Mouse (Mus musculus) erythroid progenitor cell, adult 5-6 weeks (primary cell): ENCODE measurements around the gene Zim1. TPM values are rescaled to one million over a fixed set of nuclear protein-coding genes. Genes with fewer than 3 reads are reported as not detected.

Experiments used
- ATAC-seq: replicated peaks from 2 replicates; pipeline ENCODE4 v1.8.0; 2016; ENCODE audit warnings: moderate number of reproducible peaks, mild to moderate bottlenecking, moderate TSS enrichment, inconsistent platforms; ENCODE audit not compliant: poor library complexity, low FRiP score, severe bottlenecking
- total RNA-seq, 2 experiments: library from RNA; stranded (forward) in 1 of 2; stranded (reverse) in 1 of 2; fragments of 150-400 nt in 1 of 2; fragments of 186-747, 209-891 nt in 1 of 2; gene quantifications; 2 replicates each; pipeline versions ENCODE4 v1.2.3 to v1.2.4; 2015 to 2017; ENCODE audit warnings: low replicate concordance in 2 of 2

Zim1 gene
- total RNA-seq, 2 experiments from 2014 or later, result not detected

- ATAC-seq, result no peak
Observed at GRCm38 (mm10) chr7:6658606-6659005, 37.6 kb downstream of the Zim1 start.

DNA sequence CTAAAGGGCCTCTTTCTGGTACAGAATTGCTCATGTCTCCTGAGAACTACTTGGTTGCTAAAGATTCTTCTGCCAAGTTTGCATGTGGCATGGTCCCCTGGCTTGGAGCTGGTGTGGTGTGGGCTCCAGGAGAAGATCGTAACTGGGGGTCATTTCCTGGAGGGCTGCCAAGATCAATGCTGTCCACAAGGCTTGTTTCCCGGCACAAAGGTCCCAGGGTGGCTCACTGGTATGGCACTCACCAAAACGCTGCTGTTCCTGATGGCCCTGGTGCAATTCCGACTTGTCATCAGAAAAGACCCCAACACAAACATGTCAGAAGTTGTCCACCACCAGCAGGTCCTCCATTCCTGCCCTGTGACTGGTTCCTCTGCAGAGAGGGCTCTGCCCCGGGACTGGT lies 44.1 kb downstream of the Zim1 start:
- ATAC-seq, result no peak

GRCm38 (mm10) chr7:6651221-6651620 lies 45.0 kb downstream of the Zim1 start:
- ATAC-seq, result no peak

- ATAC-seq, result no peak
Observed at GRCm38 (mm10) chr7:6650526-6650925, 45.7 kb downstream of the Zim1 start.

DNA sequence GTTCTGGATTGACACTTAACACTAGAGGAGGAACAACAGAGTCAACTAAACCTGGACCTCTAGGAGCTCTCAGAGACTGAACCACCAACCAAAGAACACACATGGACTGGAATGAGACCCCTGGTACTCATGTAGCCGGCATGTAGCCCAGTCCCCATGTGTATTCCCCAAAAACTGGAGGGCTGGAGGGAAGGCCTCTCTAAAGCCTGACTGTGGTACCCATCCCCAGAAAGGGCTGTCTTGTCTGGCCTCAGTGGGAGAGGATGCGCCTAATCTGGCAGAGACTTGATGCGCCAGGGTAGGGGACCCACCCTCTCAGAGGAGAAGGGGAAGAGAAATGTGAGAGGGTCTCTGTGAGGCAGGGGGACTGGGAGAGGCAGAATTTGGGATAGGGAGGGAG lies 50.4 kb downstream of the Zim1 start:
- no peak for ATAC-seq

GRCm38 (mm10) chr7:6638076-6638475 lies 58.2 kb downstream of the Zim1 start:
- no peak for ATAC-seq

DNA sequence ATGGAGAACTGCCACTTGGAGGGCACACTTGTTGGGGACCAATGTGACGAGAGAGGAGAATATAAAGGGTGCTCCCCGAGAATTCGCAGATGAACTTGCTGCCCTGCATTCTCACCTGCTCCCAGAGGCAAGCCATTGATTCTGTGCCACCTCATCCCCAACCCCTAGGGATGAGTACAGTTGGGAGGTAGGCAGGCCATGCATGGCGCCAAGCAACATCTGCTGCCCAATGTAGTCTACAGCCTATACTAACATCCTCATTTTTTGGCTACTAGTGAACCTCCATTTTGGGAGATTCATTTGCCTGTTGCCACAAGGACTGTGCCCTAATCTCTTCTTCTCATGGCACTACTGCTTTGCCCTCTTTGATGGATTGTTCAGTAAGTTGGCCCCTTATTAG lies 59.5 kb downstream of the Zim1 start:
- ATAC-seq, result no peak

DNA sequence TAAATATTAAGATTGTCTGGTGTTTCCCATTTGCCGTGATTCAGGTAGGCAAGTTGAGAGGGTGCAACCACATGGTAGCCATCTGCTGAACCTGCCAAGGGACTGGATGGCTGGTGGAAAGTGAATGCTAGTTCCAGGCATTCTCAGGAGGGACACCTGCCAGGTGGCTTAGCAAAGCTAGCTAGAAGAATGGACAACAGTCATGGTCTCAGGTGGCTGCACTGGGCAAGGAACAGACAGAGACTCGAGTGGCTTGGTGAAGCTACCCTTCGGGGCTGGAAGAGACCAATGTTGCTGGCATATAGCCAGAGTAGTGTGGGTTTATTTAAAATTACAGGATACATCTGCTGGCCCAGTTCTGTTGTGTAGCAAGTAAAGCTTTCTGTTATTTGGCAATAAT lies 60.4 kb downstream of the Zim1 start:
- no peak for ATAC-seq

Other genes starting within 250 kb of the Zim1 start
- gene Olfr1336, start 240.3 kb downstream of the Zim1 start, total RNA-seq (2015; ENCODE audit: low replicate concordance), result not detected in 2 replicates
- not detected in 2 replicates for gene Olfr1336, start 240.3 kb downstream of the Zim1 start, total RNA-seq (2017; ENCODE audit: low replicate concordance)
- not detected in 2 replicates for gene Olfr1346, start 229.3 kb downstream of the Zim1 start, total RNA-seq (2015; ENCODE audit: low replicate concordance)
- not detected in 2 replicates for gene Olfr1346, start 229.3 kb downstream of the Zim1 start, total RNA-seq (2017; ENCODE audit: low replicate concordance)
- gene Olfr5, start 209.5 kb downstream of the Zim1 start, total RNA-seq (2015; ENCODE audit: low replicate concordance), result not detected in 2 replicates
- not detected in 2 replicates for gene Olfr5, start 209.5 kb downstream of the Zim1 start, total RNA-seq (2017; ENCODE audit: low replicate concordance)
- gene Olfr1347, start 196.7 kb downstream of the Zim1 start, total RNA-seq (2015; ENCODE audit: low replicate concordance), result not detected in 2 replicates
- not detected in 2 replicates for gene Olfr1347, start 196.7 kb downstream of the Zim1 start, total RNA-seq (2017; ENCODE audit: low replicate concordance)
- not detected in 2 replicates for gene Olfr1348, start 187.7 kb downstream of the Zim1 start, total RNA-seq (2015; ENCODE audit: low replicate concordance)
- gene Olfr1348, start 187.7 kb downstream of the Zim1 start, total RNA-seq (2017; ENCODE audit: low replicate concordance), result not detected in 2 replicates
- not detected in 2 replicates for gene Olfr1349, start 173.5 kb downstream of the Zim1 start, total RNA-seq (2015; ENCODE audit: low replicate concordance)
- gene Olfr1349, start 173.5 kb downstream of the Zim1 start, total RNA-seq (2017; ENCODE audit: low replicate concordance), result not detected in 2 replicates
- gene Olfr1350, start 131.6 kb downstream of the Zim1 start, total RNA-seq (2015; ENCODE audit: low replicate concordance), result not detected in 2 replicates
- gene Olfr1350, start 131.6 kb downstream of the Zim1 start, total RNA-seq (2017; ENCODE audit: low replicate concordance), result not detected in 2 replicates
- gene Peg3, start 34.0 kb upstream of the Zim1 start, total RNA-seq (2015; ENCODE audit: low replicate concordance), result 0.36 TPM in 1 of 2 replicates, not detected in the other
- gene Peg3, start 34.0 kb upstream of the Zim1 start, total RNA-seq (2017; ENCODE audit: low replicate concordance), result not detected in 2 replicates
- gene Usp29, start 34.1 kb upstream of the Zim1 start, total RNA-seq (2015; ENCODE audit: low replicate concordance), result not detected in 2 replicates
- gene Usp29, start 34.1 kb upstream of the Zim1 start, total RNA-seq (2017; ENCODE audit: low replicate concordance), result not detected in 2 replicates